Mouse (Mus musculus) monocyte, adult 5-6 weeks (primary cell): ENCODE results near the gene Prkar1b. TPM values are rescaled to one million over a fixed set of nuclear protein-coding genes. Genes with fewer than 3 reads are reported as not detected.

Source experiments
- ATAC-seq: fragments of 153-309, 156-312 bp; replicated peaks from 2 replicates; pipeline ENCODE4 v1.8.0; 2017; ENCODE audit warnings: mild to moderate bottlenecking; ENCODE audit not compliant: low TSS enrichment, insufficient number of reproducible peaks, severe bottlenecking, poor library complexity, low FRiP score
- total RNA-seq: library from RNA; stranded (forward); fragments of 200-1000, 200-491, 200-594 nt; gene quantifications from 3 replicates; pipeline ENCODE4 v1.2.3, GENCODE M21; 2017

Gene Prkar1b
- total RNA-seq, 1 experiment from 2014 or later, result 17.1 TPM

- no peak for ATAC-seq
Observed at GRCm38 (mm10) chr5:139115507-139115906, 34.3 kb downstream of the Prkar1b start.

GRCm38 (mm10) chr5:139114876-139115275 lies 34.9 kb downstream of the Prkar1b start:
- no peak for ATAC-seq

GRCm38 (mm10) chr5:139112418-139112817 lies 37.4 kb downstream of the Prkar1b start:
- ATAC-seq, result no peak

- no peak for ATAC-seq
Observed at GRCm38 (mm10) chr5:139111991-139112390, 37.8 kb downstream of the Prkar1b start.

GRCm38 (mm10) chr5:139110140-139110855 lies 39.5 kb downstream of the Prkar1b start:
- ATAC-seq, result no peak

DNA sequence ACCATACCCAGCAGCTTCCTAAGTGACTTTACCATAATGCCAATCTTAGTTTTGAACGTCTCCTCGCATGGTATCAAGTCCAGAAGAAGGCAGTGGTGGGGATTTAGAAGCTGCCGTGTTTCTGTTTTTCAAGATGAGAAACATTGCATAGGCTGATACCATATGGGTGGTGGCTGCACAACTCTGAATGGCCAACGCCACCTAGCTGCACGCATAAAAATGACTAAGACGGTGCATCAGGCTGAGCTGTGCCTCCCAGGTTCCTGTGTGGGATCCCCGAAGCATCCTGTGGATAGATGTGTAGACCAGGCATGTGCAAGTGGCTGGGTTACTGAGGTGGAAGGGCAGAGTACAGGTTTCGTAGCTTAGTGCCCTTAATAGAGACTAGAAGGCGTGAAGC lies 42.0 kb downstream of the Prkar1b start:
- ATAC-seq, result no peak

DNA sequence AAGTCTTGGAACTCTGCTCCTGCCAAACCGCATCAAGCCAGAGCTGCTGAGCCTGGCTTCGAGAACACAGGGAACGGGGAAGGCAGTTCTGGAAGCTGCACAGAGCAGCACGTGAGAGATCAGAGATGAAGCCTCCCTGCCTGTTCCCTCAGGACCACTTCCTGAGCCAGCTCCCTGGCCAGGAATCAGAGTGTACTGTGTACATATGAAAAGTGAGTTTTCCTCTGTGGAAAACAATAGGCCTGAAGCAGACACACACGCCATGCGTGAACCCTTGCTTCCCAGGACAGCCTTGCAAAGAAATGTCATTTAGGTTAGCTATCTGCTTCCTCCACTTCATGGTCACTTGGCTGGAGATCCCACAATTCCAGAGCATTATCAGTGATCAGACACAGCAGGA lies 48.0 kb downstream of the Prkar1b start:
- ATAC-seq, result no peak

DNA sequence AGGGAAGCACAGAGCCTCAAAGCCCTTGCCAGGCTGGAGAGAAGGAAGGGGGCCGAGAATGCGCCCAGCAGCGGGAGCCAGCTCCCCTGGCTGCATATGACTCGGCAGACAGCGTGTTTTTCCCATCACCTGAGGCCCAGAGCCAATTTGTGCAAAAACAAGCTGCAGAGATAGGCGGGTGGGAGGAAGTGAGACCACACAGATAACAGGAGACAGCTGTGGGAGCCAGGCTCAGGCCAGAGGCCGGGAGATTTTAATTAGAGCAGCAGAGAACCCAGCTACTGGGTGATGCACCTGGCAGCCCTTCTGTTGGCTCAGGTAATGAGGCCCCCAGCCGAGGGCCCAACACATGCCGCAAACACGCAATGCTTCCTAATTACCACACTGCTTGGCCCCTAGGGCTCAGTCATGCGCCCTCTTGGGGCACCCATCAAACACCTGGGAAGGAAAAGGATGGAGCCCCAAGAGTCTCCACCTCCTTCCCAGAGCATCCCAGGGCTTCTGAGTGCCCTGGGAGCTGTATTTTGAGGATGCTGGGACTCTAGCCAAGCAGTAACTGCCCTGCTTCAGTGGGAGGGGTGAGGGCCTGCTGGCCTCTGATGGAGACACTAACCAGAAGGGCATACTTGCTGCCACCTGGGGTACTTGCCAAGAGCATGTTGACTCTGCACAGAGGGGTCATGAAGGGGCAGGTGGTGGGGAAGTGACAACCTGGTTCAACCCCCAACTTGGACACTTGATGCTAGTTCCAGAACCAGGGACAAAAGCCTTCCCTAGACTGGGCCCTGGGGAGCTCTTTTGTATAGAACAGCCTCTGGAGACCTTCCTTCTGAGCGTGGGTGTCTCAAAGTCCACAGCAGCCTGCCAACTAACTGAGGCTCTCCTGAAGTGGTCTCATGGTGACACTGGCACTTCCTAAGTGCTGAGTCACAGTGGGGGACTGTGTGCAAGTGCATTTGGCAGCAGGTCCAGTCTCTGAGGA lies 50.5 kb downstream of the Prkar1b start:
- ATAC-seq, result no peak

DNA sequence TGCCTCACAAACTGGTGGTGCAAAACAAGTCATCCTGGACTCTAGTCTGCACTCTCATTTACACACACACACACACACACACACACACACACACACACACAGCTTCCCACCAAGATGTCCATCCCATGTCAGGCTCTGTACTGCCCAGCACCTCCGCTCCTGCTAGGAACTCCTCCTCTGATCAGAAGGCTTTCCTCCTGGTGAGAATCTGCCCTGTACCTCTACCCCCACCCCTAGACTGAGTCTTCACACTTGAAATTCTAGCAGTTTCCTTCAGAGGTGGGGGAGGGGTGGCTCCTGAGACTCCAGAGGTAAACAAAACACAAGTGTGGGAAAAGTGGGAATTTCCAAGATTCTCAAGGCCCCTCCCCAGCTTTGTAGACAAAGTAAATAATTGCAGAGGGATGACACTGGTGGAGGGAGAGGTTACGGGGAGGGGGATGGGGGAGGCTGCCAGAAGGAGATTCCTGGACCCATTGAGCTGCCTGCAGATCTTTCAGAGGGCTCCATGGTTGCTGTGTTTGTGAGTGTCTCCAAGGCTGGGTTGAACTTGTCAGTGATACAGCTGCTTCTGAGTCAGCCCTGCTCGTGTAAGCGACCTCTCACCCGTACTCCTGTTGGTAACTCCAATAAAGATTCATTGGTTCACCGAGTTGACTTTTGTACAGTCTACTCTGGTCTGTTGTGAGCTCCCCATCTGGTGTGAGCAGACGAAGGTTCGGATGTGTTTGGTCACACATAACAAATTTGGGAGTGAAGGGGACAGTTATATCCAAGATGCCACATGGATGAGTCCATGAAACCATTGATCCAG lies 54.3 kb downstream of the Prkar1b start:
- no peak for ATAC-seq

- ATAC-seq, result no peak
Observed at GRCm38 (mm10) chr5:139093534-139093933, 56.3 kb downstream of the Prkar1b start.

DNA sequence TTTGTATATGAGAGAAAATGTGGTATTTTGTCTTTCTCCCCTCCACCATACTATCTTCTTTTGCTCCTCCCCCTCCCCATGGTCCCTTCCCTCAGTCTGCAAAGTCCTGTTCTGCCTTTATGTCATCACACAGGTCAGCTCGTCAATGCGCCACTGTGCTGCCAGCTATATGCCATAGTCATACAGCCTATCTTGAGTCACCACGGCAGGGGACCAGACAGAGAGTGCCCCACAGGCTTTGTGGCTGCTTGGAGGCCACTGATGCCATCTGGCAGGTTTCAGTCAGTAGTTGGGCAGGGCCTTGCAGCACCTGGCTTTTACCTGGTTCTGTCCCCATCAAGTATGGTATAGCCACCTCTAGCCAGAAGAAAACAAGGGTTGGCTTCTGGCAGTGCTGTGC lies 58.1 kb downstream of the Prkar1b start:
- ATAC-seq, result no peak

DNA sequence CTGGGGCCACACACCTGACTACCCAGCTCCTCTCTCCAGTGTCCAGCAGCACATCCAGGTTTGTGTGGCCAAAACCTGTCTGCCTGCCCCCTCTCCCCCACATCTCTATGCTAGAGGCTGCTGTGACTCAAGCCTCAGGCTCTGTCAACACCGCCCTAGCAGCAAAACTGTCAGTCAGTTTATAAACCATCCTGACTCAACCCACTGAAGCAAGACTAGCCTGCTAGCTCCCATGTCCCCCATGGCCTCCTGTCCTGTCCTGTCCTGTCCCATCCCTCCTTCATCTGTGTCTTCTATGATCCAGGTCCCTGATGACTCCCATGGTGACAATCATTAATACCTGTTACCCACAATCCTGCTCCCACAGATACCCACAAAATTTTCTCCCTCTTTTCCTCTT lies 59.6 kb downstream of the Prkar1b start:
- ATAC-seq, result no peak

GRCm38 (mm10) chr5:139088173-139088572 lies 61.6 kb downstream of the Prkar1b start:
- no peak for ATAC-seq

GRCm38 (mm10) chr5:139084831-139085519 lies 64.8 kb downstream of the Prkar1b start:
- no peak for ATAC-seq

DNA sequence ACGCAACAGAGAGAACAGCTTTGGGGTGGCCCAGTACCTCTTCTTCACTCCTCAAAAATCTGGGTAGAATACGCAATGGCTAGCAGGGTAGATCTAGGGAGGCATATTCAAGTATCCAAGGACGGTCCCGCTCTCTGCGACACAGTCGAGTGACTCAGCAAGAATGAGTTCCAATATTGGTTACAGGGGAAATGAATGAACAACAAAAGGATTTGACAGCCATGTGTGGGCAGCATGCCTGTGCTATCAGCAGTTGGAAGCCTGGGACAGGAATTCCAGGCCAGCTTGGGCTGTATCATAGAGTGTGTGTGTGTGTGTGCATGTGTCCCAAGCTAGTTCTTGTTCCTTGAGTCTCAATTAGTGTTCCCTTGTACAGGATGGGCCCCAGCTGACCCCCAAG lies 65.5 kb downstream of the Prkar1b start:
- ATAC-seq, result no peak

GRCm38 (mm10) chr5:139083841-139084240 lies 66.0 kb downstream of the Prkar1b start:
- ATAC-seq, result no peak

GRCm38 (mm10) chr5:139081370-139081769 lies 68.4 kb downstream of the Prkar1b start:
- ATAC-seq, result no peak

DNA sequence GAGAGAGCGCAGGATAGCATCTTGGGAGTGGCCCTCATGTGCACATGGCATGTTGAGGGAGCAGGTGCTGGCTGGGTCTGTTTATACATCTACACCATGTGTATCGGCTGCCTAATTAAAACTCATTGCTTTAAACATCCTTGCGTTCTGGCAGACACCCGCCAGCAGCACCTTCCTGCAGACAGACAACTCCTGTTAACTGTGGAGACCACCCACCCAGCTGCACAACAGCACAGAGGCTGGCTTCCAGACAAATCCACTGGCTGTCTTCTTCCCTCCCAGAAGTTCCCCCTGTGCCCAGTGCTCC lies 71.7 kb downstream of the Prkar1b start:
- no peak for ATAC-seq
